Mouse (Mus musculus) retina, adult 2 months (tissue): ENCODE data around the gene Slc26a1.
A peak's percentile ranks its signal among the peaks of the same experiment; 100 is the strongest.

Experiments used
- DNase-seq: peaks from one replicate; pipeline ENCODE4 v3.0.0-alpha.2; 2012; ENCODE audit warnings: low read depth, low spot score

The Slc26a1 gene

GRCm38 (mm10) chr5:108691152-108691551, 15.8 kb upstream of the Slc26a1 start:
- DNase-seq = no peak

- DNase-seq = no peak
These were observed 13.7 kb upstream of the Slc26a1 start for GRCm38 (mm10) chr5:108689091-108689490.

- no peak for DNase-seq
These were observed 5.5 kb upstream of the Slc26a1 start for GRCm38 (mm10) chr5:108680871-108681270.

GRCm38 (mm10) chr5:108679909-108680308, 4.5 kb upstream of the Slc26a1 start:
- DNase-seq = no peak

GRCm38 (mm10) chr5:108678296-108678854, 3.0 kb upstream of the Slc26a1 start:
- DNase-seq = no peak

- no peak for DNase-seq
These were observed 2.4 kb upstream of the Slc26a1 start for GRCm38 (mm10) chr5:108677605-108678295.

- DNase-seq = no peak
These were observed 1.6 kb upstream of the Slc26a1 start for GRCm38 (mm10) chr5:108676772-108677498.

- DNase-seq = no peak
These were observed 745 bp downstream of the Slc26a1 start for GRCm38 (mm10) chr5:108674624-108675023.

GRCm38 (mm10) chr5:108671757-108672156, 3.6 kb downstream of the Slc26a1 start:
- no peak for DNase-seq

- no peak for DNase-seq
These were observed 4.6 kb downstream of the Slc26a1 start for GRCm38 (mm10) chr5:108670785-108671184.

- no peak for DNase-seq
These were observed 5.4 kb downstream of the Slc26a1 start for GRCm38 (mm10) chr5:108669986-108670385.

- DNase-seq = no peak
These were observed 6.1 kb downstream of the Slc26a1 start, which contains the start of gene Dgkq for GRCm38 (mm10) chr5:108668977-108669936. TSS of gene Dgkq (minus strand) at chr5:108669672.

- DNase-seq = no peak
These were observed 6.9 kb downstream of the Slc26a1 start for GRCm38 (mm10) chr5:108668387-108668932.

GRCm38 (mm10) chr5:108667370-108667769, 8.0 kb downstream of the Slc26a1 start:
- DNase-seq = no peak

GRCm38 (mm10) chr5:108665066-108665465, 10.3 kb downstream of the Slc26a1 start:
- DNase-seq = peak; percentile 57

- no peak for DNase-seq
These were observed 12.6 kb downstream of the Slc26a1 start for GRCm38 (mm10) chr5:108662772-108663171.

- no peak for DNase-seq
These were observed 14.6 kb downstream of the Slc26a1 start for GRCm38 (mm10) chr5:108660632-108661268.

GRCm38 (mm10) chr5:108659698-108660631, 15.4 kb downstream of the Slc26a1 start, which contains the start of gene Idua:
TSS of gene Idua (plus strand) at chr5:108660331.
- no peak for DNase-seq

GRCm38 (mm10) chr5:108658611-108659010, 16.8 kb downstream of the Slc26a1 start:
- DNase-seq = no peak

- no peak for DNase-seq
These were observed 18.0 kb downstream of the Slc26a1 start for GRCm38 (mm10) chr5:108657406-108657805.
